Mouse (Mus musculus): ENCODE data around the gene Nop58.
"Not testable (repeated sequence)": the region's sequence is repeated elsewhere in the genome, so short reads cannot be mapped to it uniquely, and the experiment has no call there.

Nop58 gene

DNA sequence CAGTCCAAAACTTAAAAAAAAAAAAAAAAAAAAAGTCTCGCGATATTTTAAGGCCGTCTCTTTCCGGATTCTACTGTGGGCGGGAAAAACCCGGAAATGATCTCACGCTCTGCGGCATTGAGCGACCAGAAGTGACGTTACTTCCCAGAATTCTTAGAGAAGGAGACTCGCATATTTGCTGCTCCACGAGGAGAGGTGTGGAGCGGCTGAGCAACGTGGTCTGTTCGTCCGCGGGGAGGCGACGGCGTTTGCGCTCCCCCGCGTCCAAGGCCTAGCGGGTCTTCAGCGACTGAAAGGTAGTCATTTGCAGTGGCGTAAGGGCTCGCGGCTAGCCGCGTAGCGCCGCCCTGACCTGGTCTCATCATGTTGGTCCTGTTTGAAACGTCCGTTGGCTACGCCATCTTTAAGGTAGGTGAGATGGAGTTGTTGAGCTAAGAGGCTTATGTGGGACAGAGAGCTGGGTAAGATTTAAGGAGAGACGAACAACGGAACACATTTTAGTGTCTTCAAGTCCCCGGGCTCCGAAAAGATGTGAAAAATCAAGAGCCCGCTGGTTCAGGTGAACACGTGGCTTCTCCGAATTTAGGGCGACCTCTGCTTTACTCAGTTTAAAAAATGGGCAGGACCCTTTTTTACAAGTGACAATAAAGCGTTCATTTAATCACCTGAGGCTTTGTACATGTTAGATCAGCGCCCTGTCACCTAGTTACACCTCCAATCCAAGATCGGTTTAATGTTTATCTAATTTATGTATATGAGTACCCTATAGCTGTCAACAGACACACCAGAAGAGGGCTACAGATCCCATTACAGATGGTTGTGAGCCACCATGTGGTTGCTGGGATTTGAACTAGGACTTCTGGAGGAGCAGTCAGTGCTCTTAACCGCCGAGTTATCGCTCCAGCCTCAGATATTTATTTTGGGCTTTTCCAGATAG is at the start of gene Nop58:
Nop58 (plus strand) TSS at position 153 of the 937 bp plus-strand sequence.
- peak; percentile 97 for DNase-seq

DNA sequence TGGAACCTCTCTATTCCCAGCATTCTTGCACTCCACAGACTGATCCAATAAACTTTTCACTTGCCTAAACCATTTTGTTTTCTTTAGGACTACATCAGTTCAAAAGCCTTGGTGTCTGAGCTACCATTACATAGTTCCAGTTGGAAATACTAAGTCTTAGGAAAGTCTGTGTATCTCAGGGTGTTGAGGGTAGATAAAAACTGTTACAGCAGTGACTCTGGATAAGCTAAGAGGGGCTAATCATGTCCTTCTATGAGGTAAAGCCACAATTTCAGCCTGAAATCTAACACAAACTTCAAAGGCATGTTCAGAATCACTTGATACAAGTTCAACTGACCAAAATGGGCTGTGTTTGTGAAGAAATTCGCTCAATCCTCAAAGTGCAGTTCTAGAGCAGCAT is 48.4 kb upstream of the Nop58 start:
- DNase-seq = no peak

- DNase-seq = no peak
Observed at GRCm38 (mm10) chr1:59638371-59638770, 46.4 kb upstream of the Nop58 start.

GRCm38 (mm10) chr1:59642488-59642887 is 42.3 kb upstream of the Nop58 start:
- no peak for DNase-seq

DNA sequence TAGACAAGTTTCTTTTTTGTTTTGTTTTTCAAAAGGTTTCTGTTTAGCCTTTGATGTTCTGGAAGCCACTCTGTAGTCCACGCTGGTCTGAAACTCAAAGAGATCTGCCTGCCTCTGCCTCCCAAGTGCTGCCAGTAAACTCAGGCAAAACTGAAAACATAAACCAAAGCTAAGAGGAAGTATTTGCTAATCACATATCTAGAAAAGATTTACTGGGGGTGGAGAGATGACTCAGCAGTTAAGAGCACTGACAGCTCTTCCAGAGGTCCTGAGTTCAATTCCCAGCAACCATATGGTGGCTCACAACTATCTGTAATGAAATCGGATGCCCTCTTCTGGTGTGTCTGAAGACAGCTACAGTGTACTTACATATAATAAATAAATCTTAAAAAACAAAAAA is 38.3 kb upstream of the Nop58 start:
- DNase-seq = not testable (repeated sequence)

DNA sequence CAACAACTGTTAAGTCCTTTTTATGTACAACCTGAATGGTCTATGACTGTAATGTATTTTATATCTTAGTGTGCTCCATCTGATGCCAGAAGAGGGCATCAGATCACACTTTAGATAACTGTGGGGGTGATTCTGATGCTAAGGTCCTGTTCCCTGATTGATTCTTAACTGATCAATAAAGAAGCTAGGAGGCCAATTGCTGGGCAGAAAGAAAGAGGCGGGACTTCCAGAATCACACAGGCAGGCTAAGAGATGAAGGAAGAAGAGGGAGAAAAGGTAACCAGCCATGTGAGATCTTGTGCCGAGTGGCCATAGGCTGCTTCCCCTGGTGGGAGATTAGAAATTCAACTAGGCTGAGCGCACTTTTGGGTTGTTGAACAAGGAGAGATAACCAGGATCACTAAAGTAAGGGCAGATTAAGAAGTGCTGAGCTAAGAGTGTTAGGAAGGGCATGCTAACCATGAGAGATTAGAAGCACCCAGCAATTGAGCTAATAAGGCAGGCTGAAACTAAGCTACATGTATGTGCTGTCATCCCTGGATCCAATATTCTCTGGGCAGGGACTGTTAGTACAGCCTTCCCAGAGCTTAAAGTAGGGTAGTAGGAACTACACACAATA is 33.5 kb upstream of the Nop58 start:
- no peak for DNase-seq

DNA sequence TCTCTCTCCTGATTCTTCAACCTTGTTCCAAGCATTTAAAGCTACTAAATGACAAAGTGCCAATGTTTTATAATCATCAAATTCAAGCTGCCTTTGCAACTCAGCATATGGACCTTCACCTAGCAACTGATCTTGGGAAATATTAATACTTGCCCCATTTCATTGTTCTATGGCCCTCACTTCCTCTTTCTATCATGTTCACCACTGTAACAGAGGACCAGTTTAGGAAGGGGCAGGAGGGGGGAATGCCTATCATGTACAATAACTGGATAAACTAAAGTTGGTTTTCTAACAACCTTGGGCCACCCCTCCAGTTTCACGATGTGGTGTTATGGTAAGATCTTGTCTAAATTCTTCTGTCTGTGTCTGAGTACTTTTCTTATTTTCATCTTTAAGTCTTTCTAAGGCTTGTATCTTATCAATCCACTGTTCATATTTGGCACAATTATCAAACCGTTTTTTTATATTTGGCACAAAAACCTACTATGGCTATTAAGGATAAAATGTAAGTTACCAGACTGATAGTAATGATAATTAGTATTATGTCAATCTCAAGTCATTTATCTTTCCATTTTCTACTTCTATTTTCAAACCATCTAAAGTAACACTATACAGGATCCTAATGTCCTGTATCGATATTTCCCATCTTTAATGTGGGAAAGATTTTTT is 31.4 kb upstream of the Nop58 start:
- DNase-seq = no peak

- no peak for DNase-seq
Observed at GRCm38 (mm10) chr1:59656244-59657171, 28.3 kb upstream of the Nop58 start.

DNA sequence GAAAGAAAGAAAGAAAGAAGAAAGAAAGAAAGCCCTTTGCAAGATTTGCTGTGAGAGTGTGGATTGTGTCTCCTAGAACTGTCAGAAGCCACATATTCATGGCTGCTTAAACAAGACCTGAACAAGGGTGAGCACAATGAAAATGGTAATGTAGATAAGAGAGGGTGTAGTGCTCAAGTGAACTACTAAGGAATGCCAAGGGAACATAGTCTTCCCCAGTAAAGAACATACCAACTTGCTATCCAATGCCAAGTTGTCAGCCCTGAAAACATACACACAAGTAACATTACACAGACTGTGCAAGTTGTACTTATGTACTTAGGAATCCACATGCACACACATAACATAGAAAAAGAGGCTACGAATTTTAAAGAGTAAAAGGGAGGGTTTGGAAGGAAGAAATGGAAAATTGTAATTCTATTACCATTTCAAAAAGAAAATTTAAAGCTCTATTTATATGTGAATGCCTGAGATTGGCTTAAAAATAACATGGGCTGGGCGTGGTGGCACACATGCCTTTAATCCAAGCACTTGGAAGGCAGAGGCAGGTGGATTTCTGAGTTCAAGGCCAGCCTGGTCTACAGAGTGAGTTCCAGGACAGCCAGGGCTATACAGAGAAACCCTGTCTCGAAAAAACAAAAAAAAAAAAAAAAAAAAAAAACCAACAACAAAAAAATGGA is 21.2 kb upstream of the Nop58 start:
- DNase-seq = no peak

DNA sequence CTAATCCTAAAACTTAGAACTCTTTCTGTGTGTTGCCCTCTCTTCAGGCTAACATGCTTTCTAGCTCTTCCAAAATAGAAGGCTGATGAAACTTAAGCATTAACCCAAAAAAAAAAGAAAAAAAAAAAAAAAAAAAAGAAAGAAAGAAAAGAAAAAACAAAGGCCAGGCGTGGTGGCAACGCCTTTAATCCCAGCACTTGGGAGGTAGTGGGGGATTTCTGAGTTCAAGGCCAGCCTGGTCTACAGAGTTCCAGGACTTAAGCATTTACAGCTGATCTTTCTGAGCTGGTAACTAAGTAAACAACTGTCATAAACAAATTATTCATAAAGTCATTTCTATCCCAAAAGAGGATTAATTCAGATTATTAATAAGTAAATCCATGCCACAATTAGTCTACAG is 15.9 kb upstream of the Nop58 start:
- no peak for DNase-seq

- DNase-seq = peak; percentile 30
Observed at GRCm38 (mm10) chr1:59669962-59670630, 14.7 kb upstream of the Nop58 start.

DNA sequence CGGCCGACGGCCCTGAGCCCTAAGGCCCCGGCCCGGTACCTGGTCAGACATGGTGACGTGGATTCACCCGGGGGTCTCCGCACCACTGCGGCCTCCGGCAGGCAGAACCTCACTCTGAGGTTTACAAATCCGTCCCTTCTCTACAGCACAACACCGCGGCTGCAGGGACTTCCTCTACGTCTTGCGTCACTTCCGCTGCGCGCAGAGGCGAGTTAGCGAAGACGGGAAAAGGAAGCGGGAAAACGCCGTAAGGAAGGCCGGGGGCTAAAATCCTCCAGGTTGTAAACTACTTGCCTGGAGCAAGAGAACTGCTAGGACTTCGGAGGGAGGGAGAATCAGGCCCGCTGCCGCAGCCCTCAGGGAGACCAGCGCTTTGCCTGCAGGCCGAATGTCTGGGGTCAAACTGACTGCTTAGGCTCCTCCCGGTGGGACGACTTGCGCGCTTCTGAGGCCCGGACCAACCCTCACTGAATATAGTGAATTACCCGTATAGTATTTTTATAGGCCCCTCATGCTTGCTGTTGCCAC is 14.1 kb upstream of the Nop58 start, which contains the start of gene Sumo1:
Sumo1 (minus strand) TSS at position 194 of the 528 bp plus-strand sequence.
- DNase-seq = peak; percentile 93

DNA sequence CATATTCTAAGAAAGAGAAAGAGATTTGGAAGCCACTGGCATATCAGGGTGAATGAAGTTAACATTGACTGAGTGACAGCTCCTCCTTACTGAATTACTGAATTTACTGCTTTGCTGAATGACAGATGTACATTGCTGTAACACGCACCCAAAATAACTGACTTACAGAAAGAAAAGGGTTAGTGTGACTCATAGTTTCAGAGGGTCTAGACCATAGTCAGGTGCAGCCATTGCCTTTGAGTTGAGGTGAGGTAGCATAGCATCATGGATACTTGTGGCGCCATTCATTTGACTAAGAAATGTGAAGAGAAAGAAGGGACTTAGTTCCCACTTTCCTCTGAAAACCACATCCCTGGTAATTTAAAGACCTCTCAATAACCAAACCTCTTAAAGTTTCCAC is 11.1 kb upstream of the Nop58 start:
- no peak for DNase-seq

GRCm38 (mm10) chr1:59683926-59684818 is 599 bp upstream of the Nop58 start:
- no peak for DNase-seq

DNA sequence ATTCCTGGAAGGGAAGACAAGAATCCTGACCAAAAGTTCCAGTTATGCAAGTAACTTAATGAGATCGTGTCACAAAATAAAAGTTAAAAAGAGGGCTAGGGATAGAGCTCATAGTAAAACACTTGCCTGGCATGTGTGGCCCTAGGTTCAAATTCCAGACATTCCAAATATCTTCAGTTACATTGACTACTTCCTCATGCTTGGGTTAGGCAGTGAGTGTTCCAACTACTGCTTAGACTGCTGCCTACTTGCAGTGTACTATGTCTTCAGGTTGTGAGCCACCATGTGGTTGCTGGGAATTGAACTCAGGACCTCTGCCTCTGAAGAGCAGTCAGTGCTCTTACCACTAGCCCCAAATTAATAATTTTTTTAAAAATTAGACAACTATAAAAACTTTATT is 2.7 kb downstream of the Nop58 start:
- no peak for DNase-seq

DNA sequence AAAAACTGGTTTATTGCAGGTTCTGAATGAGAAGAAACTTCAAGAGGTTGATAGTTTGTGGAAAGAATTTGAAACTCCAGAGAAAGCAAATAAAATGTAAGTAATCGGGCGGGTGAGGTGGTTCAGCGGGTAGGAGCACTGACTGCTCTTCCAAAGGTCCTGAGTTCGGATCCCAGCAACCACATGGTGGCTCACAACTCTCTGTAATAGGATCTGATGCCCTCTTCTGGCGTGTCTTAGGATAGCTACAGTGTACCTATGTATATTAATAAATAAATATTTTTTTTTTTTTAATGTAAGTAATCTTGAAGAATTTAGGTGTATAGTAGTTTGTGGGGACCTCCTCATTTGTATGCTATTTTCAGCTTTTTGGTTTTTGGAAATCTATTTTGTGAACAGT is 5.7 kb downstream of the Nop58 start:
- no peak for DNase-seq

GRCm38 (mm10) chr1:59697751-59698150 is 13.0 kb downstream of the Nop58 start:
- DNase-seq = no peak

GRCm38 (mm10) chr1:59698207-59698606 is 13.4 kb downstream of the Nop58 start:
- DNase-seq = no peak

- peak; percentile 70 for DNase-seq
Observed at GRCm38 (mm10) chr1:59701766-59702165, 17.0 kb downstream of the Nop58 start.

- DNase-seq = peak; percentile 75
Observed at GRCm38 (mm10) chr1:59719900-59720299, 35.1 kb downstream of the Nop58 start.

Measured in lung, postnatal 36 days (tissue).